Mouse (Mus musculus): ENCODE measurements around the gene Hivep3.

Hivep3 gene

DNA sequence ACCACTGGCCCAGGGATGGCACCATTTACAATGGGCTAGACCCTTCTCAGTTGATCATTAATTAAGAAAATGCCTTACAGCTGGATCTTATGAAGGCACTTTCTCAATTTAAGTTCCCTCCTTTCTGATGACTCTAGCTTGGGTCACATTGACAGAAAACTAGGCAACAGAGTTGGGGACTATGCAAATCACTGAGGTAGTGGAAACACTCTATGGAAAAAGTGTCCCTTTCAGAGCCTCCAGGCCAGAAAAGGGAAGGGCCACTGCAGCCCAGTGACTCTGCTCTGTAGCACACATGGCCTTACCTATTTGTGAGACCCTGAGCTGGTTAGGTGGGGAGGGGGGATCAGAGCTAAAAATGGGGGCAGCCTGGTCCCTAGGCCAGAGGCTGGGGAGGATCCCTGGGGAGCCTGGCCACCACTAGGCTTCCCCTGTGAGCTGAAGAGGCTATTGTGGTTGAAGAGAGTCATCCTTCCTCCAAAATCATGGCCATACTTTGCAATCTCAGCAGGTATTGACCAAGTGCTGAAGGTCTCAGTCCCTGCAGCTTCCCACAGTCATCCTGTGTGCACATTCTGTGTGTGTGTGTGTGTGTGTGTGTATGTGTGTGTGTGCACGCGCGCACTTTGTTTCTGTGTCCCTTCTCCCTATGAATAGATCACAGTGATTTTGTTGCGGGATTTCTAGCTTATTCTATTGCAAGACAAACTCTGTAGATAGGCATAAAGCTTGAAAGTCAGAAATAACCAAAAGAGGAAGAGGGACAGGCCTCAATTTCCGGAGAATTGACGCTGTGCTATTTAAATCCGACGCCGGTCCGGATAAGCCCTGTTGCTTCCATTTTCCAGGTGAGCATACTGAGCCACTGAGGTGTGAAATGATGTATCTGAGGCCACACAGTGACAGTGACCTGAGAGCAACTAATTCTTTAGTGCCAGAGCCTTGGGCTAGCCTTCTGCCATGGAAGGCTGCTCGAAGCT, 319.7 kb downstream of the Hivep3 start:
- no peak for DNase-seq (ENCODE audit: low read depth, low spot score)

DNA sequence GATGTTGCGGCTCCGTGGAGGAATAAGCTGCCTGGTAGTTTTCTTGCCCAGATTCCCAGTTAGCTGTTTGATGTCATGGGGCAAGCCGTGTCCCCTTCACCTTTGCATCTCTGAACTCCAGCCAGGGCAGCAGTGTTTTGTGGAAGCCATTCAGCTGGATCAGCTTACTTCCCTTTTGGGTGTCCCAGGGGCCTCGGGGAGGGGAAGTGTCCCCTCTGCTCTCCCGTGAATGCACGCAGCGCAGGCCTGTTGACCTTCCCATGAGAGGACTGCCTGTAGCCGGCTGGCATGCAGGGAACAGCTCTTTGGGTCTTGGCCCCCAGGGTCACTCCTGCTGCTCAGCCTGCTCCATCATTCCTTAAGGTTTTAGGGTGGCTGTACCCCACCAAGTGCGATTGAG, 320.6 kb downstream of the Hivep3 start:
- no peak for DNase-seq (ENCODE audit: low read depth, low spot score)

DNA sequence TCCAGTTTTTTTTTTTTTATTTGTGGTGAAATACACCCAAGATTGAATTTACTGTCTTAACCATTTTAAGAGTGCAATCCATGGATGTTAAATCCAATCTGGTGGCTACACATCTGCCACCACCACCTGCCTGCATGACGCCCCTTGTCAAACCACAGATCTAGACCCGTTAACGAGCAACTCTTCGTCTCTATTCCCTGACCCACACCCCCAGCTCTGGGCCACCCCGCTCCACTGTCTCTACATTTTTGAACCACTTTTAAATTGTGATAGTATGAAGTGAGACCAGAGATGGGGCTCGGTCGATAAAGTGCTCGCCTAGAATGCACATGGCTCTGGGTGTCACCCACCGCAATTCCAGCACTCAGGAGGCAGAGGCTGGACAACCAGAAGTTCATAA, 322.9 kb downstream of the Hivep3 start:
- no peak for DNase-seq (ENCODE audit: low read depth, low spot score)

DNA sequence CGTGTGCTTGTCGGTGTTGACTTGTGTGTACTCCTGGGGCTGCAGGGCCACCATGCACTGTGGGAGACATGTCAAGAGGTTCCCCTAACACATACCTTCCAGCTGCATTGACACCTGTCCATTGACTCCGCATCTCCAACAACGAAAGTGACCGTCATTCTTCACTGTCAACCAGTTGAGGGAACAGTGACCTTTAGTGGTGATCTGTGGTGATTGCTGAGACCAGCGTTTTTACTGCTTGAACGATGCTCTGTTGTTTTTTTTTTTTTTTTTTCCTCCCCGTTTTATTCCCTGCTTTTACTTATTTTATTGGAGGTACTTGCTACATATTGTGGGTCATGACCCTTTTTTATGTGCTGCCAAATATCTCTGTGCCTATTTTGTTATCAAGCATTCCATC, 323.9 kb downstream of the Hivep3 start:
- no peak for DNase-seq (ENCODE audit: low read depth, low spot score)

DNA sequence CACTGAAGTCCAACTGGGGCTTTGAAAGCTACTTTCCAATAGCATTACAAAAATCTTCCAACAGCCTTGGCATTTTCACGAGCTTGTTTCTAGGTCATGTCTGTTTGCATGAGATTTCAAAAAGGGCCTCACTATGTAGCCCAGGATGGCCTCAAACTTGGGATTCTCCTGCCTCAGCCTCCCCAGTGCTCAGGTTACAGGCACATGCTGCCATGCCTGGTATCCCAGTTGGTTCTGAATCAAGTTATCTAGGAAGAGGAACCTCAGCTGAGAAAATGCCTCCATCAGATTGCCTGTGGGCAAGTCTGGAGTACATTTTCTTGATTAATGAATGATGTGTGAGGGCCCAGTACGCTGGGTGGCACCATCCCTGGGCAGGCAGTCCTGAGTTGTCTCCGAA, 324.6 kb downstream of the Hivep3 start:
- DNase-seq (ENCODE audit: low read depth, low spot score): no peak

DNA sequence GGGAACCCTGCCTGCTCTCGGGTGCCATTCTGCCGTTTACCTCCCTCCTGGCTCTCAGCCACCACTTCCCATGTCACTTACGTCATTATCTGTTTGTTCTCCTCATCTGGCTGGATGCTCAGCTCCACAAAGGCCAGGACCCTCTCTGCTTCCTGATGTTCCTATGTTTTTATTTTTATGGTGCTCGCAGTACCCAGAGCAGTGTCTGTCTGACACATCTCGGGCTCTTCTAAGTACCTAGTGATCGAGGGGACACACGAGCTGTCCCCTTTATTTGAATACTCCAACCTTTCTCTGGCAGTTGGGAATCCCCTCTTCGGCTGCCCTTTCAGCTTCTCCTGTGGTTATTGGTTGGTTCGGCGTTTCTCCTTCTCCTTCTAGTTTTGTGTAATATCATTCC, 325.2 kb downstream of the Hivep3 start:
- no peak for DNase-seq (ENCODE audit: low read depth, low spot score)

DNA sequence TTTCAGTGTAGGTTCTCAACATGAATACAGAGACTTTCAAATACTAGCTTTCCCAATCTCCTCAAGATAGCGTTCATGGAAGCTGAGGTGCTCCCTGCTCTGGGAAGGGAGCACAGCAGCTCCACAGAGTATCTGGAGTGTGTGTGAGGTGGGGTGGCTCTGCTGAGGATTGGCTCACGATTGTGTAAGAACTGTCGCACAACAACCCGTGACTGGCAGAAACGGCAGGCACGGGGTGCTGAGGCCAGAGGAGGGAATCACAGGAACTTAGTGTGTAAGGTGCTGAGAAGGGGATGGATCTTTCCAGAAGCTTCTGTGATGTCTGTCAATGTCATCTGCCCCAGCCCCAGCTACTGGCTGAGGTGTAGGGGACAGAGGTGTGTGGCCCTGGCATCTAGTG, 328.1 kb downstream of the Hivep3 start:
- no peak for DNase-seq (ENCODE audit: low read depth, low spot score)

DNA sequence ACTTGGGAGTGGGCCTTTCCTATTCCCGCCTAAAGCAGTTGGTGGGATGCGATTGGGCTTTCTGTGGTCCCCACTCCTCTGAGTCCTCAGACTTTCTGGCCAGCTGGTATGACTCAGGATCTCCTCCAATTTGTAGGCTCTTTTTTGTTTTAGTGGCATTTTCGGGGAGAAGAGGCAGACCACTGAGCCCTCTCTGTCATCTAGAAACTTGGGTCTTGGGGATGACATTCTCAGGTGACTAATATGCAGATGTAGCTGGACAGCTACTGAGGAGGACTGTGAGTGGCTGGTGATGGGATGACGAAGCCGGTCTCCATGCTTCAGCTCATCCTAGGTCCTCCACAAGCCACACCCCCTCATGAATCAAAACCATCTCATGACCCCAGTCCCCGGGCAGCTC, 328.6 kb downstream of the Hivep3 start:
- DNase-seq (ENCODE audit: low read depth, low spot score): no peak

DNA sequence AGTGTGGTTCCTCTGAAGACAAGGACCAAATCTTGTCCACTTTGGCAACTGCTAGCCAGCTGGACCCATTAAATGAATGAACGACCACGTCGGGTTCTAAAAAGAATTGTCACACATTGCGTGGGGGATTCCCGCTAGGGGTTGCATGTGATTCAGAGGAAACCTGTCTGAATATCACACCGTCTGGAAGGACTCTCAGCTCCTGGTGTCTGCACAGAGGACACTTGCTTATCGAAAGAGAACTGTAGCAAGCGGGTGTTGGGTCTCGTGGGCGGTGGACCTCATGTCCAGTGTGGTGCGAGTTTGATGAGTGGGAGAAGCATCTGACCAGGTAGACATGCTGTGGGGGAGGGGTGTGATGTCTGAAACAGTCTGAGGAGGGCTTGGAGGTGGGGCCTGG, 329.2 kb downstream of the Hivep3 start:
- no peak for DNase-seq (ENCODE audit: low read depth, low spot score)

DNA sequence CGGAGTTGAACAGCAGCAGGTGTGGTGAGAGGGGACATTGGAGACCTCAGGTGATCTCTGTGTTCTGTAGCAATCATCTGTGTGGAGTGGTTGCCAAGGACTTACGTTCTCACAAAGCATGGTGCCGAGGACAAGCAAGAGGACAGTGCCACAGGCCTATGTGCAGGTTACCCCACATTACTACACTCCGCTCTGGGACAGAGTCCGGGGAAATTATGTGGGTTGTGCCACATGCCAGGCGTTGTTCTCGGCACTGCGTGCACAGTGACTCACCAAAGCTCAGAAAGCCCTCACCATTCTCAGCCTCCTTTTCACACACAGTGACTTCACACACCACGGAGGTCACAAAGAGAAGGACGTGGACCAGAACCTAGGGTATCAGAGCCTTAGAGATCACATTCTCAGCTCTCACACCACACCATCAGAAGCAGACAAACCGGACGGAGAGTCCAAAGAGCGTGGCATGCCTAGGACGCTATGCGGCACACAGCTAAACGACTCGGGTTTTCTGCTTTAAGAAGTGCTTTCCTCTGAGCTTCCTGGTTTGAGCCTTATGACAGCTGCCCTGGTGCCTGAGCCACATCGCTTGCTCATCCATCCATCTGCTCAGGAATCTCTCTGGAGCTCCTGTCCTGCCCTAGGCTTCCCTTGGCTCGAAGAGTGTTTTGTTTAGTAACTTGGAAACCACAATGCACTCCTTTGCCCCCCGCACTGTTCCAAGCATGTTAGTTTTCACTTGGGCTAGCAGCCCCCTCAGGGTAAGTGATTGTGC, 330.0 kb downstream of the Hivep3 start:
- DNase-seq (ENCODE audit: low read depth, low spot score): no peak

DNA sequence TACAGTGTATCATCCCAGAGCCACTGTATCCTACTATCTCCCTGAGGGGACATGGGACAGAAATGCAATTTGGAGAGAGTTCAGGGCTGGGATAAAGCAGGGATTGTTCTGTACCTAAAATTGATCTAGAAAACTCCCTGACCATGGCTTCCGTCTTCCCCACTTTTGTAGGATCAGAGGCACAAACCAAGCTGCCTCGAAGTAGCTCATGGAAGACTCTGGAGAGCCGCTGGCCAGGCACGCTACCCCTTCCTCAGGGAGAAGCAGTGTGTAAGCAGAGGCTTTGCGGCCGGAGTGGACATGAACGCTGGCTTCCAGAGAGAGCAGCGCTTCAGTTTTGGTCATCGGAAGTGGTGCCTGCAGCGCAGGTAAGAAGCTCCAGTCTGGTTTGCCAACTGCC, 331.1 kb downstream of the Hivep3 start, which contains the start of gene AL607142.1:
TSS of gene AL607142.1 (plus strand) at position 301 of the 400 bp plus-strand sequence.
- no peak for DNase-seq (ENCODE audit: low read depth, low spot score)

DNA sequence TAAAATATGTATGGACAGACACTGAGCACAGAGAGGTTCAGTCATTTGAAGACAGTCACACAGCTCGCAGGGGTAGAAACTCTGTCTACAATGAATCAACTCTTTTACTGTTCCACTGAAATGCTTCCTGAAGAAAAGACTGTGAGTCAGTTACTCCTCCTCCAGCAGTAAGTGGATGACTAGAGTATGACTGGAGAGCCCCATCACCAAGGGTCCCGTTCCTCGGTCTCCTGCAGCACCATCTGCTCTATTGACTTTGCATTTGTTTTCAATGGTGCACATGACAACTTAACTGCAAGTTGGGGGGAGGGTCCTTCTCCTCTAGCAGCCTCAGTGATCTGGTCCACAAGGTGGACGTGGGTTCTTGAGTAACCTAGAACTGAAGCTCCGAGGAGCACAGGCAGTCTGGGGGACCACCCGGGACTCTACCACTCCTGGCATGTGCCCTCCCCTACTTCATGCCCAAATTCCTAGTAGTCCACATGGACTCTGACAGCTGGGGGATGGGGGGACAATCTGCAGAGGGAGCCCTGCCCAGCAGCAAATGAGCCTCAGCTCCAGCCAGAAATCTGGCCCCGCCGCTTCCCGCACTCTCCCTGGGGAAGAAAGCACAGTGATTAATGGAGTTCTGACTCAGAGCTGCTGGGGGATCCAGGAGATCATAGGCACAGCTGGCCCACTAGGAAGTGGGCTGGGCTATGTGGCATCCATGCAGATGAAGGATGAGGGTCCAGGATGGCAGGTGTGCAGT, 333.4 kb downstream of the Hivep3 start:
- no peak for DNase-seq (ENCODE audit: low read depth, low spot score)

DNA sequence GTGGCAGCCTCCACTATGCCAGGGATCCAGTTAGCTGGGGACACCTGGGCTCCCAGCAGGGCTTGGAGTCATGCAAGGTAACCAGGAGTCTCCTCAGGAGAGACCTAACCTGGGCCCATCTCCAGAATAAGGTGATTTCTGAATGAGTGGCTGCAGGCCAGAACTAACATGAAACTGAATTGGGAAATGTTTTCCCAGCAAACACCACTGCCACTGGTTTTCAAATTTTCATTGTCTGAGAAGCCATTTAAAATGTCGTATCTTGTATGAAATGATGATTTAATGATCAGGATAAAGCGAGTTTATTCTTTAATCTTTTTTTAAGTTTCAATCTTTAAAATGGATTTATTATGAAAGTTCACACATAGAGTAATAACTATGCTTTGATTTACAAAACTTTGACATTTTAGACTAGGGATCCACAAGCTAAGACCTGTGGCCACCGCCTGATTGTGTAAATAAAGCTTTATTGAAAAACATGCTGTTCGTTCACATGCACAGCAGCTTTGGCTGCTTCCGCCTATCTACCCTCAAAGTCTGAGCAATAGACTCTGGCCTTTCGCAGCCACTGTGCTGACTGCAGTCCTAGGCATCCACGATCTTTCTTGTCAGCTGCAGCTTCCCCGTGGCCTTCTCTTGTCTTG, 334.1 kb downstream of the Hivep3 start:
- DNase-seq (ENCODE audit: low read depth, low spot score): no peak

DNA sequence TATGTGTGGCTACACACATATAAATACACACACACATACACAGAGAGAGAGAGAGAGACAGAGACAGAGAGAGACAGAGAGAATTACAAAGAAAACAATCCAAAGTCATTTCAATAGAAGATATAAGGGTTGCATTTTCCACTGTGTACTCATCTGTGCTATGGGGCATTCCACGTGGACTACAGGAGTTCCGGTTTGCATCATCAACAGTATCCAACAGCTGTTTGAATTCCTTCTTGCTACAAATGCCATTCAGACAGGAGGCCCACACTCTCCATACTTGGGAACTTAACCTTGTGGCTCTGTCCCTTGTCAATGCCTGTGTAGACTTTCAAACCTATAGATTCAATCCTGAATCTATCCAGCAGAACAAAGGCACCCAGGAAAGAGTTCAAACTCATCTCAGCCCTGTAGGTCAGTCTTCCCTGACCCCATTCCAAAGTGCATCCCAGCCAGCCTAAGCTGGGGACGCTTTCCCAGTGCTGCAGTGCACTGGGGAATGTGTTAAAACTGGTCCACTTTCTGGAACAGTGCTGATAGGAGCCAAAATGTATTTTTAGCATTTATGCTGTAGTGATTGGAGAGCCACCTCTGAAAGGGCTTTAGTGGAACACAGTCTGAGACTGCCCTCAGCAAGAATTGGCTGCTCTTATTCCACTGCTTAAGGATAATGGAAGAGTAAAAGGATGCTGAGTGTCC, 335.4 kb downstream of the Hivep3 start:
- DNase-seq (ENCODE audit: low read depth, low spot score): no peak

DNA sequence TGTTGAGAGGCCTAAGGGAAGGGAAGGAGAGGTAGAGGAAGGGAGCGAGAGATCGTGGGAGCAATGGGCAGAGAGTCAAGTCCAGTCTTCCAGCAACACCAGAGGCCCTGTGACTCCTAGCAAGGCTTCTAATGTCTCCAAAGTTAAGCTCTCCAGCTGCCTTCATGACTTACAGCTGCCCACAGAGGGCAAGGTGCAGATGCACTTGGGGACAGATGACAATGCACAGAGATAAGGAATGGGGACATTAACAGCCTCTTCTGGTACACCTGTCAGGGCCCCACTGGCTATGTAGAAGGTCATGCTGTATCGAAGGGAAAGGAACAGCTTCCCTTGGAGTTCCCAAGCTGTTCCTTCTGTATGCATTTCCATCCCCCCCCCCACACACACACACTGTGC, 336.0 kb downstream of the Hivep3 start:
- DNase-seq (ENCODE audit: low read depth, low spot score): no peak

DNA sequence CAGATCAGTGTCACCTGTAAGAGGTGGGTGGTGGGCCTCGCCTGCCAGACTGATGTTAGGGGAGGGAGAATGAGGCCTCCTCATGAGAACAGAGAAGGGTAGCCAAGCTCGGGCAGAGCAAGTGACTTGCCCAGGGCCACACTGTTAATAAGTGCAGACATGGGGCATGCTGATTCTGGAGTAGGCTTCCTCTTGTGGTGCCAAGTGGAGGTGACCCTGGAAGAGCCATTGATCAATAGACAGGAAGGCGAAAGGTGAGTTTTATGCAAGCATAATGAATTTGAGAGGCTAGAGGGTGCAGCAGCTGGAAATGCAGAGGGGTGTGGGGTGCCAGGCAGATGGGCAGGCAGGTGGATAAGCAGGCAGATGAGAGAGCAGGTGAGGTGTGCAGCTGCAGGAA, 337.8 kb downstream of the Hivep3 start:
- DNase-seq (ENCODE audit: low read depth, low spot score): no peak

DNA sequence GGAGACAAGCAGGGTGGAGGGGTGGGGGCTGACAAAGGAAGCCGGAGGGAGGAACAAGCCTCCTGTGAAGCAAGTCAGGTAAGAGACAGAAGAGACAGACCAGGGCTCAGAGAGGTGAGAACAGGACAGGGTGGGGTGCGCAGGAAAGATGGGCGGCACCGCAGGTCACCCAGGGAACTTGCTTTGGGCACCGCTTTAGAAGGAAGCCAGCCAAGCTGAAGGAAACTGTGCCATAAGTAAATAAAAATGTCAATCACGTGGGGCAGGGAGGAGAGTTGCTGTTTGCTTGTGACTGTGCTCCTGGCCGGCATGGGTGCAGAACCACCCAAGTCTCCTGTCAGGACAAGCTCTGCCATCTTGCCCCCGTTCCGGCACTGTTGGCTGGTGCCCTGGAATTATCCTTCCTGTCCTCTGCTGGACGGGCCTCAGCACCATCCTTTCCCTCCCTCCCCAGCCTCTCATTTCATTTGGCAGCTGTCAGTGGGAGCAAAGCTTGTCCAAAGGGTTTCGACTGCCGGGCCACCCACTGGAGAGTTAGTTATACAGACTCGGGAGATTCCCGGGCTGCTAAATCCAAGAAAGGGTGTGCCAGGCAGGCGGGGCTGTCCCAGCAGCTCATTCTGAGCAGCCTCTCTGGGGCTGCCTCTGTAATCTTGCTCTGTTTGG, 338.4 kb downstream of the Hivep3 start:
- DNase-seq (ENCODE audit: low read depth, low spot score): no peak

DNA sequence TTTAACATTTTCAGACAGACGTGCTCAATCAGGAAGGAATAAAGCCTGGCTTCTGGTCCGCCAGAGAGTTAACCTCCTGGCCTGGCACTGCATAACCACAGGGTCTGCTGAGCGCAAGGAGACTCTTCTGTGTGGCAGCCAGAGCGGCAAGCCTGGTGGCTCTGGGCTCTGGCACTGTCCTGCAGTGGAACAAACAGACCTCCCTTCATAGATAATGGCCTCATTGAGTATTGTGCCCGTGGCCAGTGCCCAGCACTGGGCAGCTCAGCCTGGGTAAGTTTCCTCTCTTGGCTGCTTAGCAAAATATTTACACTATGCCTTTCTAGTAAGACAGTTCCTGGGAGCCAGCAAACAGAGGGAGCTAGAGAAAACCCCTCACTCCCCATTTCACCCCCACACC, 340.5 kb downstream of the Hivep3 start:
- no peak for DNase-seq (ENCODE audit: low read depth, low spot score)

DNA sequence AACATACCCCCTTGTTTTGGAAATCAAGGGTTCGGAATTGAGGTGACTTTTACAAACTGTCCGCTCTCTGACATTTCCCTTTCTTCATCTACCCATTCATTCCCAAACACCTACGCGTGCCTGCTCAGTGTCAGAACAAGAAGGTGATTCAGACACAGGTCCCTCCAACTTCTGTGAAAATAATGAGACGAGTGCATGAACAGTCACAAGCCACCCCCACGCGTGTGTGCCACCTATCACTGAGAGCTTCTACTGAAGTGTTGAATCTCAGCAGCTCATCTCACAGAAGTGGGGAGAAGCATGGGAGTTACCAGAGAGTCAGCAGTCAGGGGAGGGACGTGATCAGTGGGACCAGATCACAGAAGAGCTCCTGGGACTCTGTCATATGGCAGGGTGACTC, 343.7 kb downstream of the Hivep3 start:
- DNase-seq (ENCODE audit: low read depth, low spot score): no peak

DNA sequence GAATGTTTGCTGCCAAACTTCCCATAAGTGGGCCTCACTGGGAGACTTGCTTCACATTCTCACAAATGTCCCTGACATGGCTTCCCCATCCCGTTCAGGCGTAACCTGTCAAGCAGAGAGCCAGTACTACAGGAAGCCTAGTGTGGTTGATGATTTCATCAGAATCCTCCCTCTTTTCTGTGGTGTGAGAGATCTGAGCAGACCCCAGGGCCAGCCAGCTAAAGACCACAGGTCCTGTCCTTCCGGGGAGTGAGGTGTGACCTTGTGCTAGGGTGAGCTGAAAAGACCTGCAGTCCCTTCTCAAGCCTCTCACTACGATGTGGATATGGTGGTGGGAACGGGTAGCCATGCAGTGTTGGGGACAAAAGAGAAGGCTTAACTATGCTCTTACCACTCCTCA, 348.9 kb downstream of the Hivep3 start:
- DNase-seq (ENCODE audit: low read depth, low spot score): no peak

All from ZHBTc4 (cell line).